Mouse (Mus musculus) midbrain, embryonic 14.5 days (tissue): Measurements from ENCODE around the gene Fxyd1. TPM values are rescaled to one million over a fixed set of nuclear protein-coding genes. Genes with fewer than 3 reads are reported as not detected.

Experiments
- ATAC-seq: fragments of 200-750 bp; cut with Nextera tagmentation; 2 replicates; pipeline ENCODE4 v1.8.0; 2017; ENCODE audit warnings: moderate number of reproducible peaks, moderate library complexity; ENCODE audit not compliant: low FRiP score, low TSS enrichment
- DNase-seq: peaks from one replicate; pipeline ENCODE4 v3.0.0-alpha.2; 2015
- H3K27ac ChIP-seq: fragments of 300-500 bp; sonication (generic); replicated peaks from 2 replicates; pipeline ENCODE4 v1.5.1; 2014; ENCODE audit warnings: mild to moderate bottlenecking, low read depth, low read length, moderate library complexity
- H3K27me3 ChIP-seq: fragments of 300-500 bp; sonication (generic); 2 replicates; pipeline ENCODE4 v1.6.1; 2014; ENCODE audit warnings: low read length, control low read depth, mixed read lengths; ENCODE audit not compliant: control insufficient read depth, insufficient read depth
- H3K36me3 ChIP-seq: fragments of 300-500 bp; sonication (generic); 2 replicates; pipeline ENCODE4 v1.6.1; 2014; ENCODE audit warnings: low read length, control low read depth; ENCODE audit not compliant: control insufficient read depth, insufficient read depth
- H3K4me1 ChIP-seq: fragments of 300-500 bp; sonication (generic); 2 replicates; pipeline ENCODE4 v1.6.1; 2014; ENCODE audit warnings: mild to moderate bottlenecking, antibody characterized with exemption, low read length, control low read depth; ENCODE audit not compliant: control insufficient read depth, insufficient read depth
- H3K4me2 ChIP-seq: fragments of 300-500 bp; sonication (generic); 2 replicates; pipeline ENCODE4 v1.6.1; 2014; ENCODE audit warnings: mild to moderate bottlenecking, low read length, moderate library complexity
- H3K4me3 ChIP-seq: fragments of 300-500 bp; sonication (generic); replicated peaks from 2 replicates; pipeline ENCODE4 v1.5.1; 2014; ENCODE audit warnings: low read depth, low read length
- H3K9ac ChIP-seq: fragments of 300-500 bp; sonication (generic); replicated peaks from 2 replicates; pipeline ENCODE4 v1.6.1; 2014; ENCODE audit warnings: mild to moderate bottlenecking, low read length, moderate library complexity
- H3K9me3 ChIP-seq: fragments of 300-500 bp; sonication (generic); 2 replicates; pipeline ENCODE4 v1.6.1; 2016; ENCODE audit warnings: low read length, control low read depth, mixed read lengths; ENCODE audit not compliant: control insufficient read depth
- WGBS: fragments of 180-500 bp; shearing (Covaris S2); extraction: QIAGEN DNeasy Blood & Tissue Kit; methylation state at CpG from one replicate; pipeline ENCODE4 v1.1.7; 2014; 5-methylcytosine and 5-hydroxymethylcytosine counted together
- polyA plus RNA-seq: library from polyadenylated mRNA; unstranded; fragments of >200 nt; fragmentation: Nextera tagmentation; extraction: Ambion mirVana; gene quantifications from 2 replicates; pipeline ENCODE4 v1.2.1, GENCODE M21; 2014

The Fxyd1 gene
- polyA plus RNA-seq, 1 experiment from 2014 or later, result 9.0 TPM

GRCm38 (mm10) chr7:31094774-31095501 is 37.9 kb upstream of the Fxyd1 start:
- Histone ChIP-seq H3K4me2 (no peak overlapping the region), H3K9ac (no peak overlapping the region), H3K9me3 (no peaks in the 10 kb centered on the region), H3K4me3 (no peak overlapping the region), H3K27ac (no peak overlapping the region), H3K36me3 (no peaks in the 10 kb centered on the region), H3K27me3 (no peaks in the 10 kb centered on the region), H3K4me1 (no peaks in the 10 kb centered on the region)
- WGBS, result 26% methylated on average over 12 of the region's 12 CpGs
- DNase-seq (no peak), ATAC-seq (no peak)

- Histone ChIP-seq H3K4me2 (no peak overlapping the region), H3K9ac (no peak overlapping the region), H3K36me3 (no peaks in the 10 kb centered on the region), H3K9me3 (no peaks in the 10 kb centered on the region), H3K4me1 (no peaks in the 10 kb centered on the region), H3K27ac (no peak overlapping the region), H3K4me3 (no peak overlapping the region), H3K27me3 (no peaks in the 10 kb centered on the region)
- ATAC-seq (no peak), DNase-seq (no peak)
- 90% methylated on average over 2 of the region's 2 CpGs for WGBS
These were observed 32.7 kb upstream of the Fxyd1 start for GRCm38 (mm10) chr7:31089721-31090120.

- no peak overlapping the region for H3K4me3 ChIP-seq
- ATAC-seq, result no peak
- H3K9ac ChIP-seq, result no peak overlapping the region
- no peak for DNase-seq
- H3K27ac ChIP-seq, result no peak overlapping the region
- H3K9me3 ChIP-seq, result no peaks in the 10 kb centered on the region
- WGBS, result 60% methylated on average over 3 of the region's 3 CpGs
- H3K36me3 ChIP-seq, result no peaks in the 10 kb centered on the region
- H3K4me1 ChIP-seq, result no peaks in the 10 kb centered on the region
- H3K4me2 ChIP-seq, result no peak overlapping the region
- H3K27me3 ChIP-seq, result no peaks in the 10 kb centered on the region
These were observed 31.2 kb upstream of the Fxyd1 start for GRCm38 (mm10) chr7:31088206-31088605.

- H3K4me1 ChIP-seq, result no peaks in the 10 kb centered on the region
- 76% methylated on average over 2 of the region's 2 CpGs for WGBS
- no peaks in the 10 kb centered on the region for H3K9me3 ChIP-seq
- no peak overlapping the region for H3K4me3 ChIP-seq
- no peaks in the 10 kb centered on the region for H3K27me3 ChIP-seq
- ATAC-seq (no peak), DNase-seq (no peak)
- H3K36me3 ChIP-seq, result no peaks in the 10 kb centered on the region
- no peak overlapping the region for H3K27ac ChIP-seq
- H3K4me2 ChIP-seq, result no peak overlapping the region
- H3K9ac ChIP-seq, result no peak overlapping the region
These were observed 30.3 kb upstream of the Fxyd1 start for GRCm38 (mm10) chr7:31087262-31087661.

- DNase-seq, result no peak
- H3K4me1 ChIP-seq, result no peaks in the 10 kb centered on the region
- no peaks in the 10 kb centered on the region for H3K27me3 ChIP-seq
- H3K9ac ChIP-seq, result no peak overlapping the region
- 93% methylated on average over 9 of the region's 9 CpGs for WGBS
- no peaks in the 10 kb centered on the region for H3K9me3 ChIP-seq
- no peak for ATAC-seq
- H3K4me2 ChIP-seq, result no peak overlapping the region
- H3K4me3 ChIP-seq, result no peak overlapping the region
- H3K27ac ChIP-seq, result no peak overlapping the region
- no peaks in the 10 kb centered on the region for H3K36me3 ChIP-seq
These were observed 29.3 kb upstream of the Fxyd1 start for GRCm38 (mm10) chr7:31086175-31086755.

- ATAC-seq, result no peak
- H3K4me3 ChIP-seq, result no peak overlapping the region
- DNase-seq, result no peak
- no peaks in the 10 kb centered on the region for H3K36me3 ChIP-seq
- no peaks in the 10 kb centered on the region for H3K4me1 ChIP-seq
- no peak overlapping the region for H3K9ac ChIP-seq
- H3K4me2 ChIP-seq, result no peak overlapping the region
- H3K9me3 ChIP-seq, result no peaks in the 10 kb centered on the region
- no peaks in the 10 kb centered on the region for H3K27me3 ChIP-seq
- H3K27ac ChIP-seq, result no peak overlapping the region
- 12% methylated on average over 3 of the region's 3 CpGs for WGBS
These were observed 28.2 kb upstream of the Fxyd1 start for GRCm38 (mm10) chr7:31085171-31085570.

- Histone ChIP-seq H3K9me3 (no peaks in the 10 kb centered on the region), H3K4me1 (no peaks in the 10 kb centered on the region), H3K9ac (no peak overlapping the region), H3K27ac (no peak overlapping the region), H3K36me3 (no peaks in the 10 kb centered on the region), H3K4me2 (no peak overlapping the region), H3K4me3 (no peak overlapping the region), H3K27me3 (no peaks in the 10 kb centered on the region)
- WGBS, result 56% methylated on average over 9 of the region's 9 CpGs
- DNase-seq, result no peak
- ATAC-seq, result no peak
These were observed 27.1 kb upstream of the Fxyd1 start for GRCm38 (mm10) chr7:31084140-31084539.

GRCm38 (mm10) chr7:31082831-31083588 is 26.0 kb upstream of the Fxyd1 start:
- Histone ChIP-seq H3K4me1 (no peaks in the 10 kb centered on the region), H3K9ac (no peak overlapping the region), H3K4me3 (no peak overlapping the region), H3K4me2 (no peak overlapping the region), H3K9me3 (no peaks in the 10 kb centered on the region), H3K27me3 (no peaks in the 10 kb centered on the region), H3K36me3 (no peaks in the 10 kb centered on the region), H3K27ac (no peak overlapping the region)
- ATAC-seq (no peak), DNase-seq (no peak)
- 60% methylated on average over 14 of the region's 14 CpGs for WGBS
